Mouse (Mus musculus) lung, postnatal 10 days (tissue): Measurements from ENCODE around the gene Uri1.

ENCODE experiments used
- DNase-seq: peaks from one replicate; pipeline ENCODE4 v3.0.0; 2021

Gene Uri1

DNA sequence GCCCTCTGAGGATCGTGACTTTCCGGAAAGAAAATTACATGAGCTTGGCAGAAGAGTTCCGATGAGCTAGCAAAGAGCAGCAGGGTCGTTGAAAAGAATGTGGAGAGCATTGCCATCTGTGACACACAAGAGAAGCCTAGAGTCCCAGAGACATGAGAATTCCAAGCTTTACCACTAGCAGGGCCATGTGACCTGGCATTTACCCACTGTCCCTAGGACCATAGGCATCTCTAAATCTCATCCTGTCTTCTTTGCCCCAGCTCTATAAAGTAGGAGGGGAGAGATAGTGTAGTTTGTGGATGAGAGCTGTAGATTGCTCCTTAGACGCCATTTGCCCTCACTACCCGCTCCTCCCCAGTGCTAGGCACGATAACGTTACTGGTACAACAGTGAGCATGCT, at the start of gene Uri1:
Gene Uri1, minus strand, starts transcription at position 101 of the 400 bp plus-strand sequence.
- no peak for DNase-seq

DNA sequence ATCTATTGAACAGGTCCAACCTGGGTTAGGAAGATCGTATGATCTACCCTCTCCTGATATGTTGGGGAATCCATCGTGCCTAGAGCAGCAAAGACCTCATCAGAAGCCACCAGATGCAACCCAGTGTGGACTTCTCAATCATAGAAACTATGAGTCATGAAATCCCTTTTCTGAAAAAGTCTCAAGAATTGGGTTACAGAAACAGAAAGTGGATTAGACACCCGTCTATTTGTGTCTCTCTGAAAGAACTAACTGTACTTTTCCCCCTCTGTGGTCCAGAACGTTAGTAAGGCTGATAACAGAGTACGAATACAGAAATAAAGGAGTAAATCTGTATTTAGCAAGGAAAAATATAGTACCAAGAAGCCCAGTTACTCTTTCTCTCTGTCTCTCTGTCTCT, 47.7 kb upstream of the Uri1 start:
- DNase-seq: no peak

DNA sequence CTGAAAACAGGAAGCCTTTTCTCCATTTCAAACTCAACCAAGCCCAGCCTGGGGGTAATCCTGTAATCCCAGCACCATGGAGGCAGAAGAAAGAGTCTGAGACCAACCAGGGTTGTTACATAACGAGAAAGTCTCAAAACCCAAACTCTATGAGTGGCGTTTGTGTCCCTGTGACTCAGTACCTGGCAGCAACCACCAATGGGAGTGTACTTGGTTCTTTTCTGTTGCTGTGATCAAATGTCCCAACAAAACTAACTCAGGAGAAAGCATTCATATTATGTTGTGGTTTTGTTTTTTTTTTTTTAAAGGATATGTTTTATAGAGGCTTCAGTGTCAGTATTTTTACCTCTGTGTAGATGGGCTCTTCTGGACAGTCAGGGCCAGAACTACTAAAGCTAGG, 47.3 kb upstream of the Uri1 start:
- no peak for DNase-seq

DNA sequence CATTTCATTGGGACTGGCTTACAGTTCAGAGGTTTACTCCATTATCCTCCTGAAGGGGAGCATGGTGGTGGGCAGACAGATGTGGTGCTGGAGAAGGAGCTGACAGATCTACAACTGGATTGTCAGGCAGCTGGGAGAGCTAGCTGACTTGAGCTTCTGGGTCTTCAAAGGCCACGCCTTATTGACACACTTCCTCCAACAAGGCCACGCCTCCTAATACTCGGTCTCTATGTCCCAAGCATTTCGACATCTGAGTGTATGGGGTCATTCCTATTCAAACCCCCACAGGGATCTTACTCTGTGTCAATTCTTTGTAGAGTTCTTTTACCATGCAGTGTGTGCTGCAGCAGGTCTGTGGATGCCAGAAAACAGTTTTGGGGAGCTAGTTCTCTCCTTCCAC, 41.1 kb upstream of the Uri1 start:
- no peak for DNase-seq

DNA sequence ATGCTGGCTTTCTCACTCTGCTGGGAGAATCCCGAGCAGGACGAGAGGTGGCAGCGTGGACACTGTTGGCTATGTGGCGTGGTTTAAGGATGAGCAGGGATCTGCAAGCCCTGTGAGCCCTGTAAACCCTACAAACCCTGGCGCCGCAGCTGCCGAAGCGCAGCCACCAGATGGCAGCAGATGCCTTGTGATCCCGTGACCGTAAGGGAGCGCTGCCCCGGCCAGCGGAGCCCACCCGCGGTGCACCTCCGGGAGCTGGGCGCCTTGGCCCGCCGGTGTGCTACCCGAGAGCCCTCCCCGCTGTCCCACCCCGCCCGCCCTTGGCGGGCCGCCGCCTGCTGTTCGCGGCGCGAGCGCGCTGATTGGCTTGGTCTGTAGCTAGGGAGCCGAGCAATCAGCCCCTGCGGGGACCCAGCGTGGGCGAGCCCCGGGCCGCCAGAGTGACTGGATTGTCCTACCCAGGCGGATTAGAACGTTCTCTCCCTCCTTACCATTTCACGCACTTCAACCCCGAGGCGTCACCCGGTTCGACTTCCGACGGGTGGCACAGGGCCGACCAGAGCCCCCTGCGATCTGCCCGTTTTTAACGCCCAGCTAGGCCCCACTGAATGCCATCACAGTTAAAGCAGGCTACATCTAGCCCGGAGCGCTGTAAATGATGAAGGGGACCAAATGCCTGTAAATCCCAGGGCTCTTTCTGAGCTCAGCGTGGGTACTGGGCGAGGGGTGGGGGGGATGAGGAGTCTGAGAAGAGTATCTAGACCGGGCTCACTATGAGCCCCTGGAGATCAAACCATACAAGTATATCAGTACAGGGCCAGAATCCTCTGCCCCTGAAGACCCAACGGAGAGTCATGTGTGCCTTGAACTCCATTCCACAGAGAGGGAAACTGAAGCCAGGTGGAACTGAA, 38.0 kb upstream of the Uri1 start:
- peak; percentile 91 for DNase-seq

DNA sequence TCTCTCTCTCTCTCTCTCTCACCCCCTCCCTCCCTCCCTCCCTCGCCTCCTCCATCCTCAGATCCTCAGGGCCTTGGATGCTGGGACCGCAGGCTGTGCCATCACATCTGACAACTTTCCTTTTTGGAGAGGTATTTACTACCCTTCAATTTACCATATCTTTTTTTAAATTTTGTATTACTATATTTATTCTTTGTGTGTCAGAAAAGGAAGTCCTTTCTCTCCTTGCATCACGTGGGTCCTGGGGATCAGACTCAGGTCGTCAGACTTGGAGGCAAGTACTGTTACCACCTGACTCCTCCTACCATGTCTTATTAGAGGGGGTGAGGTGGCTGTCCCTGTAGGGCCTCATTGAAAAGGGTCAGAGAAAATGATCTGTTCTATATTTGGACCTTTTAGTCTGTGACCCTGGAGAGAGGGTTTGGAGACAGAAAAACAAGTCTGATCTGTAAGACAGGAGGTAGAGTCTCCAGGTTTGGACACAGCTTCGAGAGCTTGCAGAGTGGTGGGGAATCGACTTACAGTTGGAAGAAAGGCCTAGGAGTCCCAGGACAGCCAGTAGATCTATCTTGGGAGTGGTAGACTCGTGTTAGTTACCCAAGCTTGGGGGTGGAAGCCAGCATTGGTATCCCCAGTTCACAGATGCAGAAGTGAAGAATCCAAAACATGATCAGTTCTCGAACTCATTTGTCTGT, 36.4 kb upstream of the Uri1 start:
- DNase-seq: no peak

DNA sequence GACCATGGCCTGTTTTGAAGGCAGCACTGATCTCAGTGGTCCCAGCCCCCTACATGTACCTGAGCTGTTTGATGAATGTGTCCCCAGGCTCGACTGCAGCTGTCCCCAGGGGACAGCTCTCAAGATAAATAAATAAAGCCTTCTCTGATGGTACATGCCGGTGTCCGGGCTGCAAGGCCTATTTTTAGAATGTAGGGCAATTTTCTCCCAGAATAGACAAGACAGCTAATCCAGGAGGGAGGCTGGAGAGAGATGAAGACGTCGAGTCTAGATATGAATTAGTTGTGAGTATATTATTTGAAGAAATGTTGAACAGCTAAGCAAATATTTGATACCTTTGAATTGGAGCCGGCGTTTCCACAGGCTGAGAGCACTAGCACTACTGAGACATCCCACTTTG, 35.7 kb upstream of the Uri1 start:
- no peak for DNase-seq

DNA sequence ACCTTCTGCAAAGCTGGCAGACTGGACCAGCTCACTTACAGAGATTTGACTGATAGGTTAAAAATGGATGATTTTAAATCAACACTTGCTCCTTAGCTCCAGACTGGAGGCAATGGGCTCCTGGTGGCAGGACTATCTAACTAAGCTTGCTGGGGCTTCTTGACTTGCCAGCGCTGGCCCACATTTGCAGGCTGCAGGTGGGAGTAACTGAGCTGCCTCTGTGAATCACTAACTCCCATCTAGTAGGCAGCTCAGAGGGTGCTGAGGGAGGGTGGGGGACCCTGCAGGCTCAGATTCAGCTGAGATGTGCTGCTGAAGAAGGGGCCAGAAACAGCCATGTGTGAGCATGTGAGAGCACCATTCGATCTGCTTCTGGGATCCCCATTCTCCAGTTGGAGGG, 32.6 kb upstream of the Uri1 start:
- DNase-seq: no peak

DNA sequence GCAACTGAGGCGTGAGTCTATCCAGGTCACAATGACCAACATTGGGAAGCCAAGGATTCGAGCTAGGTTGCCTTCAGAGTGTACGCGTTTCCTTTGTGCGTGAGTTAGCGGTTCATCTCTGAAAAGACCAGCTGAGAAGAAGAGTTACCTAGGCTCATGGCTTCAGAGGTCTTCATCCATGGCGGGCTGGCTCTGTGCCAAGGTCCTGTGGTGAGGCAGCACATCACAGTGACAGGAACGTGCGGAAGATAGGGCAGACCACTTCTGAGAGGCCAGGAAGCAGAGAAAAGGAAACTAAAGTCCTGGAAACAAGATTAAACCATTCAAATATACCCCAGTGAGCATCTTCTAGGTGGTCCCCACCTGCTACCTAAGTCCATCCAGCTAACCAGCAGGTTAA, 30.9 kb upstream of the Uri1 start:
- peak; percentile 9 for DNase-seq

DNA sequence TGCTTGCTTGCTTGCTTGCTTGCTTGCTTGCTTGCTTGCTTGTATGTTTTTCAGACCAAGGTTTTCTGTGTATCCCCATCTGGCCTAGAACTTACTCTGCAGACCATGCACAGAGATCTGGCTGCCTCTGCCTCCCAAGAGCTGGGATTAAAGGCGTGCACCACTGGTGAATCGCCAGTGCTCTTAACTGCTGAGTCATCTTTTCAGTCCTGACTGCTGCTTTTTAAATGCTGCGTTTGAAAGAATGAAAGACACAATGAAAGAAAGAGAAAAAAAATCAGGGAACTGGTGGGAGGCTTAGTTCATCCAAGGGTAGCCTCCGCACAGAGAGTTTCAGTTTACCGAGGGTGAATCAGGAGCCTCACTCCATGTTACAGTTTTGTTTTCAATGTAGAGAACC, 23.9 kb upstream of the Uri1 start:
- DNase-seq: no peak

DNA sequence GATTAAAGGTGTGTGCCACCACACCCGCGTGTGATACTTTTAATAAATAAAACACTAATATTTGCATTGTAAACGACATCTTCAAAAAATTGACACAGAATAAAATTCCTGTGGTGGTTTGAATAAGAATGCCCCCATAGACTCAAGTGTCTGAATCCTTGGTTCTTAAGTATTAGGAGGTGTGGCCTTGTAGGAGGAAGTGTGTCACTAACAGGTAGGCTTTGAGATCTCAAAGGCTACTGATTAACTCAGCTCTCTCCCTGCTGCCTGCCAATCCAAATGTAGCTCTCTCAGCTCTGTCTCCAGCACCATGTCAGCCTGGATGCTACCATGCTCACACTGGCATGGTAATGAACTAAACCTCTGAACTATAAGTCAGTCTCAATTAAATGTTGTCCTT, 17.9 kb upstream of the Uri1 start:
- DNase-seq: no peak

DNA sequence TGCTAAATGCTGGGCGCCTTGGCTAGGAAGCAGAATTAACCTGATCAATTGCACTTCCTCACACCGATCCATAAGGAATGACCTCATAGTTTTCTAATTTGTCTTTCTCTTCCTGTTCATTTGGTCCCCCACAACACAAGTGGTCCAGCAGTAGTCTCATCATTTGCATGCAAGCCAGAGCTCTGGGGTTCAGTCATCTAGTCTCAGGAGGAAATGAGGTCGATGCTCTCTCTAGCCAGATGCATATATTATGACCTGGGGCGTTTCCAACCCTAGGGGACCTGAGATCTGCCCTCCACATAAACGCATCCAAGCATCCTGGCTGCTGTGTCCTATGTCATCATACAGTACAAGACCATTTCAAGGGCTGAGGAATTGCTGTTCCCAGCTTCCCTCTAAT, 14.2 kb upstream of the Uri1 start:
- DNase-seq: no peak

DNA sequence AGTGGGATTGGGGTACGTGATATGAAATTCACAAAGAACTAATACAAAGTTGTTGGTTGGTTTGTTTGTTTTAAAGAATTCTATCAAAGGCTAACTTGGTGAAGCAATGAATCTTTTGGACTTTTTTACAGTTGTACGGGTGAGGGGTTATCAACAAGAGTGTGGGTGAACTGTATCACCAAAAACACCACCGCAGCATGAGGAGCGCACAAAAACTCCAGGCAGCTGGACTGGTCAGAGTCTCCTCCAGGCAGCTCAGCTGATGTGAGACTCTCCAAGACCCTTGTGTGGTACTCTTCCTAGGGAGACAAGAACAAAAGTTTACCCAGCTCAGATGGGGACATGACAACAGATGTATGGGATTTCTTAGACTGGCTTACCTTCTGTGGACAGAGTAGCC, 7.8 kb upstream of the Uri1 start:
- DNase-seq: no peak

DNA sequence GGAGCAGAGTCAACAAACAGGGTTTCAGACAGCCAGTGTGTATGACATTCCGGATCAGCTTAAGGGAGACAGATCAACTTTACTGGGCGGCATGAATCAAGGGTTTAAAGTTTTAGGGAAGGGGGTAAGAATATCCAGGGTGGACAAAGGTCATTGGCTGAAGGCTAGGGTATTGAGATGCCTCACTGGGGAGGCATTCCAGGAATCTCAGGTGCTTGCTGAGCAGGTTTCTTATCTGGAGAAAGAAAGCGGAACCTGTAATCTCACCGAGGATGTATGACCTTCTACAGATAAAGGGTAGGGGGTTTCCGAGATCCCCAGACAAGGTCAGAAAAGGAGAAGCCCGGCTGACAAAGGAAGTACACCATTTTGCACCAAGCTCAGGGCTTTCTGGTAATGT, 7.3 kb upstream of the Uri1 start:
- no peak for DNase-seq

DNA sequence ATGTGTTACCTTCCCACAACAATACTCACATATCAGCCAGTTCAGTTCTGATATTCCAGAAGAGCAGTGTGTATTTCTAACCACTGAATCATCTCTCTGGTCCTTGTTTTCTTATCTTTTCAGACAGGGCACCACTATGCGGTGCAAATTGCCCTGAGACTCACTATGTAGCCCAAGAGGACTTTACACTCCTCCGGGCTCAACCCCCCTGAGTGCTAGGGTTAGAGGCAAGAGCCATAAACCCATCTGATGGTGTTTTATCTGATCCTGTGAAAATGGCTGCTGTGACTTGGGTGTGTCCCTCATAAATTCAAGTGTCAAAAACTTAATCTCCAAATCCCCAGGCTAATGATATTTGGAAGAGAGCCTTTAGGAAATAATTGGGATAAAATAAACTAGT, 6.6 kb upstream of the Uri1 start:
- DNase-seq: no peak

DNA sequence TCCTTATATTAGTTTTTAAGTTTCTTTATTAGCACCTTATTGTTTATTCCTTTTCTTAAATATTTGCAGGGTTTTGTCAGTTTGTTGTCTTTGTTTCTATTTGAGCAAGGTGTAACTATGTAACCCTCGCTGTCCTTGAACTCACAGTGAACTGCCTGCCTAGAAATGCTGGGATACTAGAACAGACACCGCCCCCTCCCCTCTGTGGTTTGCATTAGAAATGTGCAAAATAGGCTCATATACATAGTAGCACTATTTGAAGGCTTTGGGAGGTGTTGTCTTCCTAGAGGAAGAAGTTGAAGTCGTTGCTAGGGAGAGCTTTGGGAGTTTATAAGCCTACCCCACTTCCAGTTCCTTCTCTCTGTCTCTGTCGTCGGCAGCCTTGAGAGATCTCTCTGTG, 5.7 kb upstream of the Uri1 start:
- DNase-seq: no peak

DNA sequence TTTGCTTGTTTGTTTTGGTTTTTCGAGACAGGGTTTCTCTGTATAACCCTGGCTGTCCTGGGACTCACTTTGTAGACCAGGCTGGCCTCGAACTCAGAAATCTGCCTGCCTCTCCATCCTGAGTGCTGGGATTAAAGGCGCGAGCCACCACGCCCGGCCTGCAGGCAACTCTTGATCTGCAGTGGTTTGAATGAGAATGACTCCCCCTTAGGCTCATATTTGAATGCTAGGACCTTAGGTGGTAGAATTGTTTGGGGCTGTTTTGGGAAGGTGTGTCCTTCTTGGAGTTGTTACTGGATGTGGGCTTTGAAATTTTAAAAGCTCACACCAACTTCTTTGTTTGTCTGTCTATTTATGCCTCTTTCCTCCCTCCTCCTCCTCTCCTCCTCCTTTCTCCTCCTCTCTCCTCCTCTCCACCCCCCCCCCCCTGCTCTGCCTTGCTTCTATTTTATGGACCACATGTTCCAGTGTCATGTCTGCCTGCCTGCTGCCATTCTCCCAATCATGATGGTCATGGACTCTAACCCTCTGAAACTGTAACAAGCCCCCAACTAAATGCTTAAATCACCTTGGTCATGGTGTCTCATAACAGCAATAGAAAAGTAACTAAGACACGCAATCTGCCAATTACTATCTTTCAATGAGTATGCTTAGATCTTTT, 4.7 kb upstream of the Uri1 start:
- no peak for DNase-seq

DNA sequence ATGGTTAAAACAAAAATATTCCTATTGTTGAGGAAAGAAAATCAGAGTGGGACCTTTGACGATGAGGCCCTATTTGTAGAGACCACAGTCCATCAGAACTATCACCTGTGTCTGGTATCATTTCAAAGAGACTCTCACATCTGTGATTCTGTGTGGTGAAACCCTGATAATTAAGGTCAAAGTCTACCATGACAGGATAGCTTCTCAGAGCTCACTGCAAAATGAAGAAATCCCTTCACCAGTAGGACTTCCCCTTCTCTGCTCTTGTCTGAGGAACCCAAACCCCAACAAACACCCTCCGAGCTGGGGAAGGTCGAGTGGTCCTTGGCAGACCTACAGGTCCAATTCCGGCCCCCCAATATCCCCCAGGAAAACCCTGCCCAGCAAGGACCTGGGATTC, 1.5 kb upstream of the Uri1 start:
- DNase-seq: no peak

DNA sequence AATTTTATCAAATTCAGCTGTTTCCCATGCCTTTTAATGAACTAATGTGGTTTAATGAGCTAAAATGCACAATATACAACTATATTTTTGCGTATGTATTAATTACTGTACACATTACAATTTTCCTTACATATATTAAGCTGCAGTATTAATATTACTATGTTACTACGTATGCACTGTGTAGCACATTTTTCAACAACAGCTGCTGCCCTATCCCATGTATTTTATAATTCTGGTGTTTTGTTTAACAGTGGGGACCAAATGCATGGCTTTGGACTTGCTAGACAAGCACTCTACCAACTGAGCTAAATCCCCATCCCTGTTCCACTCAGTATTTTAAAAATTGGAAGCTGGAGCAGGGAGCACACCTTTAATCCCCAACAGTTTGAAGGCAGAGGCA, 3.6 kb downstream of the Uri1 start:
- DNase-seq: no peak

DNA sequence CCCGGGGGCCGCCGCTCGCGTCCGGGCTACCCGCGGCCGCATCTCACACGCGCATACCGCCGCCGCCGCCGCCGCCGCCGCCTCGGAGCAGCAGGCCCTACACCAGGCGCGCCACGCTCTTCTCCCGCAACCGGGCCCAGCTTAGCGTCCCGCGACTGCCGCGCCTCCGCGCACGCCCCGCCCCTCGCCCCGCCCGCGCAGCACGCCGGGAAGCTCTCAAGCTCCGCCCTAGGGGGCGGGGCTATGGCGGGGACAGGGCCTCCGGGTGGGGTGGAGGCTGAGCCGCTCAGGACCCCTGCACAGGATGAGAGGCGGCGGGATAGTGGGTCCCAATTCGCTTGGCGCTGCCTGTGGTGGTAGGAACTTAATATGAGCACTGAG, 4.0 kb downstream of the Uri1 start:
- DNase-seq: peak; percentile 92

DNA sequence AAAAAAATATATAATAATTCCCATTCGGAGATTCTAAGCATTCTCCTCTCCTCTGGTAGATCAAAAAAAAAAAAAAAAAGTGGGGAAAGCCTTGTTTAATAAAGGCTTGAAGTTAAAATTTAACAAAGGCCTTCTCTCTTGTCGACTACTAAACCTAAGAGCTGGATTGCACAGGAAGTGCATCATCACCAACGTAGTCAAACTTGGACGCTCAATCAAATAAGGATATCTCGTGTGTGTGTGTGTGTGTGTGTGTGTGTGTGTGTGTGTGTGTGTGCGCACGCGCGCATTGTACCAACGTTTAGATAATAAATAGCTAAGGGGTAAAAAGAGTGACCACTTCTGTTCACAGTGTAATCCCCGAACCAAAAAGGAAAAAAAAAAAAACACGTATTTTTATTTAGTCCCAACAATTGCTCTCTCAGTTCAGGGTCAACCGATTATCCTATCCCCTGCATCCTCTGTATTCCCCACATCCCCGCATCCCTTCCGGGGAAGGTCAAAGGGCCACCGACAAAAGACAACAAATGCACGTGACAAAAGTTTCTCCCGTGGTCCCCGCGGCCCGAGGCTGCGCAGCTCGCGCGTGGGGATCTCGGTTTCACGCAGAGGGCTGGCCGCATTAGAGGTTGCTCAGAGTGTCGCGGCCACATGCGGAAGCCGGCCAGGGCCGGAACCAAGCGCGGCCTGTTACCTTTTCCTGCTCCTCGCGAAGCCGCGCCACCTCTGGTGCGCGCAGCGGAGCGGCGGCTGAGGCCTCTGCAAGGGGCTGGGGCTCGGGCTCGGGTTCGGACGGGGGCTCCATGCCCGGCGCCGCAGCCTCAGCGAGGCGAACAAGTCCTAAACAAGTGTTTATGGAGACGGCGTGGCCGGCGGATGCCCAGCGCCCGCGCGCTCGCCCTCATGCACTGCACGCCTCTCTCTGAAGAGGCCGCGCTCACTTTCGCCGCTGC, 4.7 kb downstream of the Uri1 start:
- peak; percentile 77 for DNase-seq

DNA sequence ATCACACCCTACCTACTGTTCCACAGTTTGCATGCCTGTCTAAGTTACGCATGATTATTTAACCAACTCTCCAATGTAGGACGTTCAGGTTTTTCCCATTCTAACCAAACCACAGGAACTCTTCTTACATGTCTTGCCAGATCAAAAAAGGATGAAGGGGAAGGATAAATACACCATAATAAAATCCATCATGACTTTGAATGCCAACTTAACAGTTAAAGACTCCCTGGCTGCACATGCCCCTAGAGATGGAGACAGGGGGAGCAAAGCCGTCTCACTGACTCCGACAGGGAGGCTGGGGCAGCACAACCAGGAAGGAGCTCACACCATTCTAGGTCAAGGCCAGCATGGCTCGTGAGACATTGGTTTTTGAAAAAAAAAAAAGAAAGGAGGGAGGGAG, 8.0 kb downstream of the Uri1 start:
- DNase-seq: no peak

DNA sequence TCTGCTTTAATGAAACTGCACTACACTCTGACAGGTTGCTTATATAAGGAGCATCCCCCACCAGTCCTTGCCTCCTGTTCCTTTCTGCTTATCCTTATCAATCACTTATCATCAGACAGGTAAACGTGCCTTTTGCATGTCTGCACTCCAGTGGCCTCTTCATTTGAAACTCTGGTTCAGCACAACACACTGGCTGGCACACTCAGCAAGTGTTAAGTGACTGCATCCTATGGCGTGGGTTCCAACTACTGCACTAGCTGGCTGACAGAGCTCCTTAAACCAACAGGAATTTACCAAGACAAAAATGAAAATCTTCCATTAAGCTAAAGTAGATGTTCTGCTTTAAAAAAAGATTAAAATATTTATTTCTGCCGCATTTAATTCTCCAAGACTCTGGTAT, 9.4 kb downstream of the Uri1 start:
- no peak for DNase-seq
